Comparison of ENCODE assay signal across 8 mouse cellular contexts in the genomic region with DNA sequence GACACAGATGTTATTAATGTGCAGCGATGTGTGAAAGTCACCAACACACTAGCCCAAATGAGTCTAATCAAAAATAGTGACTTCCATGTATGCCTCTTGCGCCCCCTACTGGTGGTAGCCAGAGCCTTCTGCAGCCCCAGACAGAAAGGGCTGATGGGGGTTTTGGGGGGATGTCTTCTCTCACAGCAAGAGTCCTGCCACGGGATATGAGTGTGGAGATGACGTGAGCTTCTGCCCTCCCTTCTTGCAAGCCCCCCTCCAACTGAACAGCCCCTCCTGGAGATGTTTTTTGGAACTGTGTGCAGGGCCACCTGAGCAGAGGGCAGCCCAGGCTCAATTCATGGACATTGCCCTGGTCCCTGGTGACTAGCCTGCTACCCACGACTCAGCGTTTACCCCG. TPM values are rescaled to one million over a fixed set of nuclear protein-coding genes. Genes with fewer than 3 reads are reported as not detected.
A peak's percentile ranks its signal among the peaks of the same experiment; 100 is the strongest.
DNase-seq lines count a peak whose midpoint lies in the region; ATAC-seq and TF ChIP-seq lines count a peak whose summit lies in the region.

No protein-coding gene starts in this region.

- TF ChIP-seq POLR2A in limb, embryonic 14.5 days (IDR thresholded peaks at IDR 0.05; ENCODE audit: borderline replicate concordance, extremely low read depth, insufficient read depth, insufficient read length): no peak

- no peak overlapping the region for H3K27ac ChIP-seq in midbrain, embryonic 11.5 days (ENCODE audit: low read depth, low read length)
- no peak overlapping the region for H3K27ac ChIP-seq in midbrain, embryonic 15.5 days
- H3K27ac ChIP-seq in forebrain, embryonic 16.5 days (ENCODE audit: low read length): no peak overlapping the region
- H3K27ac ChIP-seq in limb, embryonic 14.5 days (replicated peaks; ENCODE audit: low read depth, low read length): no peak overlapping the region

- WGBS in midbrain, embryonic 11.5 days: 21% methylated on average over 7 of the region's 7 CpGs
- 17% methylated on average over 7 of the region's 7 CpGs for WGBS in midbrain, embryonic 15.5 days
- WGBS in forebrain, embryonic 16.5 days: 18% methylated on average over 7 of the region's 7 CpGs
- WGBS in limb, embryonic 14.5 days: 24% methylated on average over 7 of the region's 7 CpGs

- H3K4me3 ChIP-seq in midbrain, embryonic 11.5 days (ENCODE audit: low read depth, low read length): no peak overlapping the region
- H3K4me3 ChIP-seq in midbrain, embryonic 15.5 days: no peak overlapping the region
- H3K4me3 ChIP-seq in forebrain, embryonic 16.5 days (replicated peaks; ENCODE audit: low read length): no peak overlapping the region
- no peak overlapping the region for H3K4me3 ChIP-seq in limb, embryonic 14.5 days (replicated peaks; ENCODE audit: low read length)

- no peaks in the 10 kb centered on the region for H3K4me1 ChIP-seq in midbrain, embryonic 11.5 days (ENCODE audit: control insufficient read depth, insufficient read depth, low read length)
- no peaks in the 10 kb centered on the region for H3K4me1 ChIP-seq in midbrain, embryonic 15.5 days
- no peaks in the 10 kb centered on the region for H3K4me1 ChIP-seq in forebrain, embryonic 16.5 days (replicated peaks; ENCODE audit: control insufficient read depth, insufficient read depth, low read length)
- no peaks in the 10 kb centered on the region for H3K4me1 ChIP-seq in limb, embryonic 14.5 days (ENCODE audit: control insufficient read depth, insufficient read depth, low read length)

- H3K36me3 ChIP-seq in midbrain, embryonic 11.5 days (ENCODE audit: control insufficient read depth, insufficient read depth, low read length): no peaks in the 10 kb centered on the region
- no peaks in the 10 kb centered on the region for H3K36me3 ChIP-seq in midbrain, embryonic 15.5 days (replicated peaks)
- H3K36me3 ChIP-seq in forebrain, embryonic 16.5 days (ENCODE audit: control insufficient read depth, insufficient read depth): no peaks in the 10 kb centered on the region
- no peaks in the 10 kb centered on the region for H3K36me3 ChIP-seq in limb, embryonic 14.5 days (ENCODE audit: control insufficient read depth, insufficient read depth, low read length)

- 0 out of 2 replicates have a peak, but pooled peaks have one; percentile 14 for ATAC-seq in midbrain, embryonic 11.5 days (ENCODE audit: low FRiP score)
- no peak for ATAC-seq in midbrain, embryonic 15.5 days (replicated peaks)
- ATAC-seq in forebrain, embryonic 16.5 days: 0 out of 2 replicates have a peak, but pooled peaks have one; percentile 26
- no peak for ATAC-seq in limb, embryonic 14.5 days (ENCODE audit: low FRiP score, low read depth)

- no peaks in the 10 kb centered on the region for H3K9me3 ChIP-seq in midbrain, embryonic 11.5 days (ENCODE audit: control insufficient read depth, low read length)
- H3K9me3 ChIP-seq in midbrain, embryonic 15.5 days: no peaks in the 10 kb centered on the region
- no peaks in the 10 kb centered on the region for H3K9me3 ChIP-seq in forebrain, embryonic 16.5 days (ENCODE audit: control insufficient read depth, low read length)
- H3K9me3 ChIP-seq in limb, embryonic 14.5 days (ENCODE audit: control insufficient read depth, low read length): no peaks in the 10 kb centered on the region

- no peak overlapping the region for H3K4me2 ChIP-seq in midbrain, embryonic 11.5 days
- no peak overlapping the region for H3K4me2 ChIP-seq in midbrain, embryonic 15.5 days
- H3K4me2 ChIP-seq in forebrain, embryonic 16.5 days (ENCODE audit: low read length): no peak overlapping the region
- H3K4me2 ChIP-seq in limb, embryonic 14.5 days (replicated peaks; ENCODE audit: low read depth, low read length, severe bottlenecking): no peak overlapping the region

- no peak overlapping the region for H3K9ac ChIP-seq in midbrain, embryonic 11.5 days (ENCODE audit: low read length)
- no peak overlapping the region for H3K9ac ChIP-seq in midbrain, embryonic 15.5 days
- no peak overlapping the region for H3K9ac ChIP-seq in forebrain, embryonic 16.5 days (replicated peaks; ENCODE audit: low read depth, low read length)
- H3K9ac ChIP-seq in limb, embryonic 14.5 days (ENCODE audit: low read depth, low read length, severe bottlenecking): no peak overlapping the region

- H3K27me3 ChIP-seq in midbrain, embryonic 11.5 days (ENCODE audit: control insufficient read depth, insufficient read depth, low read length): no peaks in the 10 kb centered on the region; the same call in 1 of the 2 replicates
- peaks cover 13% of the 10 kb centered on the region; the same call in 1 of the 2 replicates for H3K27me3 ChIP-seq in midbrain, embryonic 15.5 days (replicated peaks)
- H3K27me3 ChIP-seq in forebrain, embryonic 16.5 days (replicated peaks; ENCODE audit: control insufficient read depth, insufficient read depth, low read length): peaks cover 5% of the 10 kb centered on the region; the same call in 1 of the 2 replicates
- H3K27me3 ChIP-seq in limb, embryonic 14.5 days (ENCODE audit: control insufficient read depth, insufficient read depth, low read length): peaks cover 5% of the 10 kb centered on the region; the same call in 1 of the 2 replicates

- DNase-seq in midbrain, embryonic 11.5 days (ENCODE audit: low spot score, missing footprints): peak; percentile 96
- peak; percentile 37 for DNase-seq in c-Kit-negative CD71-positive TER-119-positive erythroid progenitor cells, embryonic 14.5 days (ENCODE audit: low read depth, low spot score)
- DNase-seq in kidney, adult 11 months: peak; percentile 67
- peak; percentile 65 for DNase-seq in limb, embryonic 14.5 days (ENCODE audit: low spot score)
- peak; percentile 86 for DNase-seq in naive thymus-derived CD4-positive, alpha-beta T cell, adult 2 months (ENCODE audit: low read depth)
- DNase-seq in thymus, postnatal 14 days: peak; percentile 77

RNA-seq across cellular contexts. Expression of a gene that starts 7.6 kb away (rescaled TPM):
- polyA plus RNA-seq in midbrain, embryonic 11.5 days (2014; fragmentation: Nextera tagmentation; extraction: Ambion mirVana): 0.63 and 0.65 TPM in 2 replicates
- 0.71 and 1.3 TPM in 2 replicates for polyA plus RNA-seq in midbrain, embryonic 15.5 days (2015; fragmentation: Nextera tagmentation; extraction: Ambion mirVana)
- polyA plus RNA-seq in forebrain, embryonic 16.5 days (2015; fragmentation: Nextera tagmentation; extraction: Ambion mirVana): 0.63 and 0.77 TPM in 2 replicates
- polyA plus RNA-seq in limb, embryonic 14.5 days (2012; rRNA removed): 1.6 and 1.8 TPM in 2 replicates
- polyA plus RNA-seq in limb, embryonic 14.5 days (2014; fragmentation: Nextera tagmentation; extraction: Ambion mirVana): 1.7 and 2.1 TPM in 2 replicates

RNA-seq across cellular contexts. Expression of a gene that starts 11.2 kb away (rescaled TPM):
- 94.2 and 94.8 TPM in 2 replicates for polyA plus RNA-seq in midbrain, embryonic 11.5 days (2014; fragmentation: Nextera tagmentation; extraction: Ambion mirVana)
- 140 and 153 TPM in 2 replicates for polyA plus RNA-seq in midbrain, embryonic 15.5 days (2015; fragmentation: Nextera tagmentation; extraction: Ambion mirVana)
- 148 and 168 TPM in 2 replicates for polyA plus RNA-seq in forebrain, embryonic 16.5 days (2015; fragmentation: Nextera tagmentation; extraction: Ambion mirVana)
- polyA plus RNA-seq in limb, embryonic 14.5 days (2012; rRNA removed): 117 and 129 TPM in 2 replicates
- polyA plus RNA-seq in limb, embryonic 14.5 days (2014; fragmentation: Nextera tagmentation; extraction: Ambion mirVana): 112 and 118 TPM in 2 replicates

Comparison
In these comparisons a context has a peak if more than half of its experiments do, and no peak if none do; other contexts are left out.
1. ATAC-seq: peak in midbrain, embryonic 11.5 days (single experiment) and forebrain, embryonic 16.5 days (single experiment); none in midbrain, embryonic 15.5 days (single experiment) and limb, embryonic 14.5 days (single experiment).
2. DNase-seq: peak in every context shown above with its lines; median percentile 96 in midbrain, embryonic 11.5 days; 86 in naive thymus-derived CD4-positive, alpha-beta T cell, adult 2 months; 77 in thymus, postnatal 14 days; 67 in kidney, adult 11 months; 65 in limb, embryonic 14.5 days; 37 in c-Kit-negative CD71-positive TER-119-positive erythroid progenitor cells, embryonic 14.5 days.